Mouse (Mus musculus) ES-E14 (cell line): ENCODE data around the gene Dspp.

Experiments used
- HCFC1 ChIP-seq: IDR thresholded peaks from 2 replicates; pipeline ENCODE4 v1.6.1; 2012; ENCODE audit warnings: low read length, inconsistent platforms, borderline replicate concordance; ENCODE audit not compliant: insufficient read depth
- MAFK ChIP-seq: IDR thresholded peaks from 2 replicates; pipeline ENCODE4 v1.6.1; 2014; ENCODE audit warnings: mild to moderate bottlenecking, low read depth, low read length, inconsistent platforms; ENCODE audit not compliant: insufficient read depth
- ZC3H11A ChIP-seq: IDR thresholded peaks from 2 replicates; pipeline ENCODE4 v1.6.1; 2012; ENCODE audit warnings: low read depth, mild to moderate bottlenecking, inconsistent platforms, low read length, borderline replicate concordance
- ZNF384 ChIP-seq: IDR thresholded peaks from 2 replicates; pipeline ENCODE4 v1.6.1; 2012; ENCODE audit warnings: low read depth, low read length, inconsistent platforms

GRCm38 (mm10) chr5:104224750-104225149 lies 54.2 kb downstream of the Dspp start:
- no peak for TF ChIP-seq MAFK
- no peak for TF ChIP-seq ZC3H11A
- TF ChIP-seq ZNF384, result no peak
- TF ChIP-seq HCFC1, result no peak
